Mouse (Mus musculus) heart, embryonic 13.5 days (tissue): ENCODE measurements around the gene Ppp1r9a. TPM values are rescaled to one million over a fixed set of nuclear protein-coding genes. Genes with fewer than 3 reads are reported as not detected.
A peak's percentile ranks its signal among the peaks of the same experiment; 100 is the strongest.

Experiments
- ATAC-seq: fragments of 200-750 bp; cut with Nextera tagmentation; 2 replicates; pipeline ENCODE4 v1.8.0; 2017; ENCODE audit warnings: moderate TSS enrichment; ENCODE audit not compliant: insufficient number of reproducible peaks, low FRiP score, low TSS enrichment; ENCODE audit errors: extremely low read depth
- H3K27ac ChIP-seq: fragments of 300-500 bp; sonication (generic); replicated peaks from 2 replicates; pipeline ENCODE4 v1.5.1; 2015; ENCODE audit warnings: moderate library complexity, mild to moderate bottlenecking, inconsistent platforms
- H3K27me3 ChIP-seq: fragments of 300-500 bp; sonication (generic); replicated peaks from 2 replicates; pipeline ENCODE4 v1.6.1; 2015; ENCODE audit warnings: mild to moderate bottlenecking, inconsistent platforms
- H3K36me3 ChIP-seq: fragments of 300-500 bp; sonication (generic); 2 replicates; pipeline ENCODE4 v1.6.1; 2015; ENCODE audit warnings: mild to moderate bottlenecking, inconsistent platforms
- H3K4me1 ChIP-seq: fragments of 300-500 bp; sonication (generic); 2 replicates; pipeline ENCODE4 v1.6.1; 2015; ENCODE audit warnings: inconsistent platforms
- H3K4me2 ChIP-seq: fragments of 300-500 bp; sonication (generic); 2 replicates; pipeline ENCODE4 v1.6.1; 2015; ENCODE audit warnings: inconsistent platforms, mild to moderate bottlenecking, moderate library complexity
- H3K4me3 ChIP-seq: fragments of 300-500 bp; sonication (generic); 2 replicates; pipeline ENCODE4 v1.5.1; 2015; ENCODE audit warnings: moderate library complexity, mild to moderate bottlenecking, inconsistent platforms
- H3K9ac ChIP-seq: fragments of 300-500 bp; sonication (generic); 2 replicates; pipeline ENCODE4 v1.6.1; 2015; ENCODE audit warnings: inconsistent platforms, mild to moderate bottlenecking, moderate library complexity
- H3K9me3 ChIP-seq: fragments of 300-500 bp; sonication (generic); 2 replicates; pipeline ENCODE4 v1.6.1; 2016; ENCODE audit warnings: inconsistent platforms
- WGBS: fragments of 180-500 bp; shearing (Covaris S2); methylation state at CpG from one replicate; pipeline ENCODE4 v1.1.7; 2015; ENCODE audit warnings: mixed read lengths; 5-methylcytosine and 5-hydroxymethylcytosine counted together
- polyA plus RNA-seq: library from polyadenylated mRNA; unstranded; fragments of >200 nt; fragmentation: Nextera tagmentation; extraction: Ambion mirVana; gene quantifications from 2 replicates; pipeline ENCODE4 v1.2.1, GENCODE M21; 2015

Ppp1r9a gene
- polyA plus RNA-seq, 1 experiment from 2014 or later: 13.1 TPM

DNA sequence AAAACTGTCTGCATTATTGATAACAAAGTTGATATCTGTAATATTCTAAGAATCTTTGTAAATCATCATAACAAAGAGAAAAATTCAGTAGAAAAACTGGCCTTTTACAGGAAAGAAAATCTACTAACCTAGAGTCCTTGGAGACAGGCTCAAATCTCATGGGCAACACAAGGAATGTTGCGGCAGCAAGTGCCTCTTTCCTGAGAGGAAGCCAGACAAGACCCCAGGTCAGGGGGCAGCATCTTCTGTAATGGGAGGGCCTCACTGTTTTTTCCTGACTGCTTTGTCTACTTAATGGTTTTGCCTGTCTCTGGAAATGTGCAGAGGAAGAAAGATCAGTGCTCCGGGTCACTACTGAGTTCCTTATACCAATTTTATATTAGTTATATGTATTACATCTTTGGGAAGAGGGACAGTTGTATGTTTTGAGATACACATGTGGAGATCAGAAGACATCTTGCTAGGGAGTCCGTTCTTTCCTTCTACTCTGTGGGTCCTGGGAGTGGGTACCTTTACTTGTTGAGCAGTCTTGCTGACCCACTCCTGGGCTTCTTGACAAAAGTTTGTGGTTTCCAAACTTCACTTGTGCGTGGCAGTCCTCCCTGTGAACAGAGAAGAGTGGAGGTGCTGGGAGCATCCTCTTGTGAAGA is 151.9 kb downstream of the Ppp1r9a start:
- Histone ChIP-seq H3K9ac (no peak overlapping the region), H3K4me1 (peaks cover 6% of the 10 kb centered on the region; the same call in 1 of the 2 replicates), H3K27me3 (no peaks in the 10 kb centered on the region), H3K27ac (no peak overlapping the region; the same call in 1 of the 2 replicates), H3K4me2 (no peak overlapping the region), H3K4me3 (no peak overlapping the region), H3K36me3 (no peaks in the 10 kb centered on the region), H3K9me3 (no peaks in the 10 kb centered on the region)
- ATAC-seq: no peak
- 73% methylated on average over 4 of the region's 4 CpGs for WGBS

GRCm38 (mm10) chr6:5074736-5075135 is 172.0 kb downstream of the Ppp1r9a start:
- Histone ChIP-seq H3K4me2 (no peak overlapping the region), H3K4me1 (peaks cover 10% of the 10 kb centered on the region), H3K9ac (no peak overlapping the region), H3K27me3 (no peaks in the 10 kb centered on the region), H3K4me3 (no peak overlapping the region), H3K27ac (no peak overlapping the region), H3K9me3 (no peaks in the 10 kb centered on the region), H3K36me3 (peaks cover 8% of the 10 kb centered on the region)
- WGBS: 79% methylated on average over 3 of the region's 3 CpGs
- ATAC-seq: no peak

- Histone ChIP-seq H3K4me1 (peaks cover 18% of the 10 kb centered on the region), H3K27me3 (no peaks in the 10 kb centered on the region), H3K27ac (no peak overlapping the region), H3K36me3 (peaks cover 8% of the 10 kb centered on the region), H3K4me3 (no peak overlapping the region), H3K4me2 (no peak overlapping the region), H3K9ac (no peak overlapping the region), H3K9me3 (no peaks in the 10 kb centered on the region)
- WGBS: 73% methylated on average over 7 of the region's 7 CpGs
- no peak for ATAC-seq
Measured at GRCm38 (mm10) chr6:5075680-5076079, 173.0 kb downstream of the Ppp1r9a start.

DNA sequence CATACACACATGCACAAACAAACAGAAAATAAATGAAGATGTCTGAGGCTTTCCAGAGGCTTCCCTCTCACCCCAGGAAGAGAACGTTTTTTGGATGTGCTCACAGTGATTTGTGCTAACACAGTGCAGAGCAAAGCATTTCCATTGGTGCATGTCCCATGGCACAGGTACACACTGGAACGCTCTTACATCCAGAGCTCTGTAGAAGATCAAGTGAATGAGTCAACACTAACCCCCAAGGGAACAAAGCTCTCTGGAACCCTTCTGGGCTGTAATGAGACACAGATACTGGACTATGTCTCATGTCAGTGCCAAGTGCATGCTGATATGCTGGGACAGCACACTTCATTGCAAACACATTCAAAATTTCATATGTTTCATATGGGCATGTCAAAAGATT is 175.3 kb downstream of the Ppp1r9a start:
- no peak for ATAC-seq
- Histone ChIP-seq H3K9me3 (no peaks in the 10 kb centered on the region), H3K9ac (no peak overlapping the region), H3K4me2 (no peak overlapping the region), H3K27ac (no peak overlapping the region), H3K4me1 (peaks cover 30% of the 10 kb centered on the region), H3K27me3 (no peaks in the 10 kb centered on the region), H3K36me3 (peaks cover 8% of the 10 kb centered on the region), H3K4me3 (no peak overlapping the region)
- WGBS: 54% methylated on average over 2 of the region's 2 CpGs

GRCm38 (mm10) chr6:5079108-5079507 is 176.4 kb downstream of the Ppp1r9a start:
- no peak for ATAC-seq

GRCm38 (mm10) chr6:5080094-5080493 is 177.4 kb downstream of the Ppp1r9a start:
- Histone ChIP-seq H3K4me2 (no peak overlapping the region), H3K27me3 (no peaks in the 10 kb centered on the region), H3K9me3 (no peaks in the 10 kb centered on the region), H3K36me3 (peaks cover 3% of the 10 kb centered on the region; the same call in 1 of the 2 replicates), H3K9ac (no peak overlapping the region), H3K27ac (peak overlapping the region; percentile 69), H3K4me1 (peaks cover 33% of the 10 kb centered on the region), H3K4me3 (no peak overlapping the region)
- ATAC-seq: no peak
- 85% methylated on average over 5 of the region's 5 CpGs for WGBS

More at GRCm38 (mm10) chr6:5079108-5079507, 176.4 kb downstream of the Ppp1r9a start:
- peaks cover 30% of the 10 kb centered on the region for H3K4me1 ChIP-seq
- no peak overlapping the region for H3K27ac ChIP-seq
- H3K36me3 ChIP-seq: peaks cover 6% of the 10 kb centered on the region
- no peaks in the 10 kb centered on the region for H3K9me3 ChIP-seq
- H3K27me3 ChIP-seq: no peaks in the 10 kb centered on the region
- no peak overlapping the region for H3K4me2 ChIP-seq
- H3K4me3 ChIP-seq: no peak overlapping the region
- WGBS: 70% methylated on average over 1 of the region's 1 CpGs
- no peak overlapping the region for H3K9ac ChIP-seq

DNA sequence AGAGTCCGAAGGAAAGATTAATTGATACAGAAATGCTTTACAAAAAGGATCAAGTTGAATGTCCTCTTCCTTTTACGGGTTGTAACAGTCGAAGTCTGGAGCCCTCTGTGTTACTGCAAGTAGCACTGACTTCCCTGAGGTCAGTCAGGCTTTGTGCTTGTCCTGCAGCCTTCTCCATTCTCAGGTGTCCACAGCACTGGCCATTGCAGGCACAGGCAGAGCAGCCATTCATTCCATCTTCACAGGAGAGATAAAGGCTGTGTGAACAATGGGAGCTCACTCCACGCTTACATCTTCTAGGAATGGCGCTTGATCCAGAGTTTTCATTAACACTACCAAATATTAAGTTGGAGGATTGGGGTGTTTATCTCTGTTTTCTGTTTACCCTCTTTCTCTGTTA is 177.8 kb downstream of the Ppp1r9a start:
- Histone ChIP-seq H3K4me2 (peak overlapping the region; percentile 29; the same call in 1 of the 2 replicates), H3K27ac (peak overlapping the region; percentile 69), H3K27me3 (no peaks in the 10 kb centered on the region), H3K4me3 (no peak overlapping the region), H3K4me1 (peaks cover 33% of the 10 kb centered on the region), H3K9me3 (no peaks in the 10 kb centered on the region), H3K36me3 (peaks cover 3% of the 10 kb centered on the region; the same call in 1 of the 2 replicates), H3K9ac (no peak overlapping the region)
- 72% methylated on average over 5 of the region's 5 CpGs for WGBS
- ATAC-seq: no peak

DNA sequence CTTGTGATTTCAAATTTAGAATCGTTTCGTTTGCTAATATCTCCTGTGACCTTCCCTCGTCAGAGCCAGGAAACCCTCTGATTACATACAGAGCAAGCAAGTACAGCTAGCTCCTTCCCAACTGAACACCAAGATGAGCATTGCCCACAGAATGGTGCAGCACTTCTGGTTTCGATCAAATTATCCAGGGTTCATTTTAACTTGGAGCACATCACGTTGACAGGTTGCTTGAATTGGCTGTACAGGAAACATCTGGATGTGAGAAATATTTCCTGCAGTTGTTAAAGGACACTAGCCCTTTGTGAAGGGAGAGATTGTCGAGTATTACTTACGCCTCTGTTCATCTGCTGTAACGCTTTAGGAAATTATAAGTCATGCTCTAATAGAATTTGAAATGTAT is 178.4 kb downstream of the Ppp1r9a start:
- H3K27ac ChIP-seq: peak overlapping the region; percentile 69
- H3K27me3 ChIP-seq: no peaks in the 10 kb centered on the region
- H3K4me3 ChIP-seq: no peak overlapping the region
- peaks cover 33% of the 10 kb centered on the region for H3K4me1 ChIP-seq
- peaks cover 3% of the 10 kb centered on the region; the same call in 1 of the 2 replicates for H3K36me3 ChIP-seq
- no peak for ATAC-seq
- WGBS: 42% methylated on average over 8 of the region's 8 CpGs
- H3K9me3 ChIP-seq: no peaks in the 10 kb centered on the region
- H3K4me2 ChIP-seq: peak overlapping the region; percentile 29; the same call in 1 of the 2 replicates
- no peak overlapping the region for H3K9ac ChIP-seq

DNA sequence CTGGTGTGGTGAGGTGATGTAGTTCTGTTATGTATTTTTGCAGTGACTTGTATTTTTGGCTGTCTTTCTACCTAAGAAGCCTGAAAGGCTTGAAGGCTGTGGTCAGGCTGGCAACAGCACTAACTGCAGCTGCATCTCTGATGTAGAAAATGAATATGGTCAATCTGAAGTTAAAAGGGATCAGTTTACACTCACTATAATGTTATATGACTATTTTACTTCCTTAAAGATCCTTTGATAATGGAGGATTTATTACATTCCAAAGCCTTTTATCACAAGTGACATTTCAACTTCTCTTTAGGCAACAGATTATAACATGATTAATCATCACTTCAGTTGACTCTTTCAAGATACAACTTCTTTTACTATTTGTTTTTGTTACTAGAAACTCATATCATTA is 179.4 kb downstream of the Ppp1r9a start:
- H3K4me1 ChIP-seq: peaks cover 33% of the 10 kb centered on the region
- H3K36me3 ChIP-seq: peaks cover 3% of the 10 kb centered on the region; the same call in 1 of the 2 replicates
- H3K9ac ChIP-seq: no peak overlapping the region
- H3K27ac ChIP-seq: no peak overlapping the region
- no peak overlapping the region for H3K4me3 ChIP-seq
- no peak for ATAC-seq
- H3K27me3 ChIP-seq: no peaks in the 10 kb centered on the region
- no peak overlapping the region for H3K4me2 ChIP-seq
- H3K9me3 ChIP-seq: no peaks in the 10 kb centered on the region

DNA sequence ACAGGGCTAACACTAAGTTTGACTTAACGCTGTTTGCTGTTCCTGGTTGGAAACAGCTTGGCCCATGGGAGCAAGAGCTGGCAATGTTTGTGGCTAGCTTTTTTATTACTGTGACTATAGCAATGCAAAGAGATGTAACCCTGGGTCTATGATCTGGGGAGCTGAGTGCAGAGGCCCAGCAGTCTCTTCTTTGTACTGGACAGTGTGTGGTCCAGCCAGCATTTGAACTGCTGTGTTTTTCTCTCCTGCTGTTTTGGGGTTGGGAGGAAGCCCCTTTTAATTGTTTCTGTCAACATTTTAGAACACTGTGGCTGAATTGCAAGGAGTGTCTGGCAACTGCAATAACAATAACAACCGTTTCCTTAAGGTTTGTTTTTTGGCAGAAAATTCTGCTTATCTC is 180.0 kb downstream of the Ppp1r9a start:
- 69% methylated on average over 2 of the region's 2 CpGs for WGBS
- ATAC-seq: no peak

GRCm38 (mm10) chr6:5083957-5084356 is 181.2 kb downstream of the Ppp1r9a start:
- Histone ChIP-seq H3K9me3 (no peaks in the 10 kb centered on the region), H3K4me2 (no peak overlapping the region), H3K27ac (peak overlapping the region; percentile 32; the same call in 1 of the 2 replicates), H3K36me3 (no peaks in the 10 kb centered on the region), H3K9ac (no peak overlapping the region), H3K4me1 (peaks cover 27% of the 10 kb centered on the region), H3K27me3 (no peaks in the 10 kb centered on the region), H3K4me3 (no peak overlapping the region)
- WGBS: 47% methylated on average over 4 of the region's 4 CpGs
- no peak for ATAC-seq

More for the DNA sequence above, 180.0 kb downstream of the Ppp1r9a start:
- peaks cover 33% of the 10 kb centered on the region for H3K4me1 ChIP-seq
- H3K27me3 ChIP-seq: no peaks in the 10 kb centered on the region
- H3K4me3 ChIP-seq: no peak overlapping the region
- H3K9ac ChIP-seq: no peak overlapping the region
- H3K4me2 ChIP-seq: no peak overlapping the region
- no peaks in the 10 kb centered on the region for H3K9me3 ChIP-seq
- peaks cover 3% of the 10 kb centered on the region; the same call in 1 of the 2 replicates for H3K36me3 ChIP-seq
- peak overlapping the region; percentile 4; the same call in 1 of the 2 replicates for H3K27ac ChIP-seq

DNA sequence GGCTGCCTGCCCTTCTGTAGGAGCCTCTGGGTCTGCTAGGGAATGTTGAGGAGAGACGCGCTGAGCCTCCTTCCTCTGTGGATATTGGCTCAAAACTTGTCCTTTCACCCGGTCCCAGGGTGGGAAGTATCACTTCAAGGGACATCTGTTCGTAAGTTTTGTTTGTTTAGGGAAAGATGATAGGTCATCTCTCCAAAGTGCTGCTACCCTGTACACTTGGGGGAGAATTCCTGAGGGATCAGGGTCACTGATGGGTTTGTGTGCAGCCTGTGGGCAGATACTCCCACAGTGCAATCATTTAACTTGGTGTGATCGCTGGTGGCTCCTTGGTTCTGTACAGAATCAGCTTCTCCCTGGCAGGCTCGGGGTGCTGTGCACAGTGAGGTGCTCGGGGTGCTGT is 189.2 kb downstream of the Ppp1r9a start:
- H3K27me3 ChIP-seq: no peaks in the 10 kb centered on the region
- H3K36me3 ChIP-seq: no peaks in the 10 kb centered on the region
- no peak overlapping the region for H3K9ac ChIP-seq
- WGBS: 78% methylated on average over 7 of the region's 7 CpGs
- H3K4me2 ChIP-seq: no peak overlapping the region
- no peak overlapping the region for H3K27ac ChIP-seq
- peaks cover 15% of the 10 kb centered on the region for H3K4me1 ChIP-seq
- no peak for ATAC-seq
- no peaks in the 10 kb centered on the region for H3K9me3 ChIP-seq
- no peak overlapping the region for H3K4me3 ChIP-seq
